Mouse (Mus musculus) limb, embryonic 14.5 days (tissue): ENCODE data around the gene Msmp. TPM values are rescaled to one million over a fixed set of nuclear protein-coding genes. Genes with fewer than 3 reads are reported as not detected.
A peak's percentile ranks its signal among the peaks of the same experiment; 100 is the strongest.

Source experiments
- ATAC-seq: fragments of 200-750 bp; cut with Nextera tagmentation; 2 replicates; pipeline ENCODE4 v1.8.0; 2017; ENCODE audit warnings: low read depth, moderate number of reproducible peaks, moderate TSS enrichment; ENCODE audit not compliant: low FRiP score
- DNase-seq: peaks from one replicate; pipeline ENCODE4 v3.0.0-alpha.2; 2015; ENCODE audit warnings: low spot score
- H3K27ac ChIP-seq: fragments of 300-500 bp; sonication (generic); replicated peaks from 2 replicates; pipeline ENCODE4 v1.5.1; 2014; ENCODE audit warnings: low read depth, mild to moderate bottlenecking, low read length, moderate library complexity, mixed read lengths
- H3K27me3 ChIP-seq: fragments of 300-500 bp; sonication (generic); 2 replicates; pipeline ENCODE4 v1.6.1; 2014; ENCODE audit warnings: low read length, mixed read lengths; ENCODE audit not compliant: control insufficient read depth, insufficient read depth
- H3K36me3 ChIP-seq: fragments of 300-500 bp; sonication (generic); 2 replicates; pipeline ENCODE4 v1.6.1; 2014; ENCODE audit warnings: mild to moderate bottlenecking, low read length, moderate library complexity, mixed read lengths; ENCODE audit not compliant: control insufficient read depth, insufficient read depth
- H3K4me1 ChIP-seq: fragments of 300-500 bp; sonication (generic); 2 replicates; pipeline ENCODE4 v1.6.1; 2014; ENCODE audit warnings: antibody characterized with exemption, low read length, mixed read lengths; ENCODE audit not compliant: control insufficient read depth, insufficient read depth
- H3K4me2 ChIP-seq: fragments of 300-500 bp; sonication (generic); replicated peaks from 2 replicates; pipeline ENCODE4 v1.6.1; 2014; ENCODE audit warnings: low read depth, mild to moderate bottlenecking, low read length, moderate library complexity; ENCODE audit not compliant: severe bottlenecking
- H3K4me3 ChIP-seq: fragments of 300-500 bp; sonication (generic); replicated peaks from 2 replicates; pipeline ENCODE4 v1.5.1; 2014; ENCODE audit warnings: low read length
- H3K9ac ChIP-seq: fragments of 300-500 bp; sonication (generic); 2 replicates; pipeline ENCODE4 v1.6.1; 2014; ENCODE audit warnings: mild to moderate bottlenecking, low read depth, low read length, moderate library complexity; ENCODE audit not compliant: severe bottlenecking
- H3K9me3 ChIP-seq: fragments of 300-500 bp; sonication (generic); 2 replicates; pipeline ENCODE4 v1.6.1; 2016; ENCODE audit warnings: low read length; ENCODE audit not compliant: control insufficient read depth
- POLR2A ChIP-seq: fragments of 200-500 bp; IDR thresholded peaks from 2 replicates; pipeline ENCODE4 v1.8.0; 2012; ENCODE audit warnings: inconsistent platforms, mild to moderate bottlenecking, moderate library complexity, borderline replicate concordance; ENCODE audit not compliant: insufficient read depth, insufficient read length; ENCODE audit errors: extremely low read depth
- WGBS: fragments of 180-500 bp; shearing (Covaris S2); extraction: QIAGEN DNeasy Blood & Tissue Kit; methylation state at CpG from one replicate; pipeline ENCODE4 v1.1.7; 2014; 5-methylcytosine and 5-hydroxymethylcytosine counted together
- polyA plus RNA-seq, 2 experiments: library from polyadenylated mRNA; depleted of rRNA in 1 of 2; stranded (reverse) in 1 of 2; unstranded in 1 of 2; fragments of >200 nt; fragmentation: Nextera tagmentation in 1 of 2; extraction: Ambion mirVana in 1 of 2; gene quantifications; 2 replicates each; pipeline versions ENCODE4 v1.2.1 to v1.2.3; 2012 to 2014

Gene Msmp
- polyA plus RNA-seq, 2 experiments: 0.88 to 2.8 TPM

GRCm38 (mm10) chr4:43561436-43561996 is 22.8 kb downstream of the Msmp start:
- Histone ChIP-seq H3K9me3 (no peaks in the 10 kb centered on the region), H3K27me3 (no peaks in the 10 kb centered on the region), H3K9ac (peak overlapping the region; percentile 91), H3K27ac (peak overlapping the region; percentile 98), H3K36me3 (peaks cover 38% of the 10 kb centered on the region), H3K4me1 (peaks cover 48% of the 10 kb centered on the region), H3K4me2 (peak overlapping the region; percentile 60), H3K4me3 (peak overlapping the region; percentile 78)
- 2% methylated on average over 16 of the region's 16 CpGs for WGBS
- ATAC-seq: 0 out of 2 replicates have a peak, but pooled peaks have one; percentile 1
- TF ChIP-seq POLR2A: no peak
- DNase-seq: no peak

GRCm38 (mm10) chr4:43560976-43561375 is 23.3 kb downstream of the Msmp start:
- H3K27me3 ChIP-seq: no peaks in the 10 kb centered on the region
- DNase-seq (no peak), ATAC-seq (no peak)
- peaks cover 38% of the 10 kb centered on the region for H3K36me3 ChIP-seq
- no peak overlapping the region for H3K27ac ChIP-seq
- H3K4me2 ChIP-seq: peak overlapping the region; percentile 60
- H3K9ac ChIP-seq: peak overlapping the region; percentile 91
- no peaks in the 10 kb centered on the region for H3K9me3 ChIP-seq
- peak overlapping the region; percentile 78 for H3K4me3 ChIP-seq
- 26% methylated on average over 2 of the region's 2 CpGs for WGBS
- TF ChIP-seq POLR2A: no peak
- H3K4me1 ChIP-seq: peaks cover 48% of the 10 kb centered on the region

GRCm38 (mm10) chr4:43560243-43560611 is 24.1 kb downstream of the Msmp start:
- H3K36me3 ChIP-seq: peaks cover 38% of the 10 kb centered on the region
- peak overlapping the region; percentile 78; the same call in 1 of the 2 replicates for H3K4me3 ChIP-seq
- H3K4me1 ChIP-seq: peaks cover 48% of the 10 kb centered on the region
- peak overlapping the region; percentile 60 for H3K4me2 ChIP-seq
- no peaks in the 10 kb centered on the region for H3K27me3 ChIP-seq
- no peak for ATAC-seq
- H3K9ac ChIP-seq: peak overlapping the region; percentile 91; the same call in 1 of the 2 replicates
- H3K9me3 ChIP-seq: no peaks in the 10 kb centered on the region
- 50% methylated on average over 4 of the region's 6 CpGs for WGBS
- no peak for DNase-seq
- H3K27ac ChIP-seq: 0 out of 2 replicates have a peak overlapping the region, but pooled peaks have one; percentile 26
- TF ChIP-seq POLR2A: no peak

- H3K4me1 ChIP-seq: peaks cover 48% of the 10 kb centered on the region
- peak overlapping the region; percentile 60 for H3K4me2 ChIP-seq
- no peak for DNase-seq
- H3K27me3 ChIP-seq: no peaks in the 10 kb centered on the region
- H3K27ac ChIP-seq: 0 out of 2 replicates have a peak overlapping the region, but pooled peaks have one; percentile 26
- no peak for TF ChIP-seq POLR2A
- H3K9me3 ChIP-seq: no peaks in the 10 kb centered on the region
- peak overlapping the region; percentile 78; the same call in 1 of the 2 replicates for H3K4me3 ChIP-seq
- peaks cover 39% of the 10 kb centered on the region for H3K36me3 ChIP-seq
- 80% methylated on average over 13 of the region's 13 CpGs for WGBS
- ATAC-seq: no peak
- peak overlapping the region; percentile 28; the same call in 1 of the 2 replicates for H3K9ac ChIP-seq
Observed at GRCm38 (mm10) chr4:43559519-43560242, 24.6 kb downstream of the Msmp start.

- TF ChIP-seq POLR2A: no peak
Observed at GRCm38 (mm10) chr4:43558631-43559356, 25.5 kb downstream of the Msmp start.

More at GRCm38 (mm10) chr4:43558631-43559356, 25.5 kb downstream of the Msmp start:
- Histone ChIP-seq H3K4me1 (peaks cover 44% of the 10 kb centered on the region), H3K36me3 (peaks cover 43% of the 10 kb centered on the region), H3K9me3 (no peaks in the 10 kb centered on the region), H3K9ac (peak overlapping the region; percentile 9), H3K4me3 (peak overlapping the region; percentile 10), H3K4me2 (peak overlapping the region; percentile 38), H3K27me3 (no peaks in the 10 kb centered on the region), H3K27ac (peak overlapping the region; percentile 6)
- ATAC-seq (no peak), DNase-seq (peak; percentile 26)
- 21% methylated on average over 13 of the region's 13 CpGs for WGBS
